Mouse (Mus musculus): ENCODE data around the gene Tex16. TPM values are rescaled to one million over a fixed set of nuclear protein-coding genes. Genes with fewer than 3 reads are reported as not detected.

Tex16 gene
- polyA plus RNA-seq (2012; rRNA removed), result not detected in 2 replicates

DNA sequence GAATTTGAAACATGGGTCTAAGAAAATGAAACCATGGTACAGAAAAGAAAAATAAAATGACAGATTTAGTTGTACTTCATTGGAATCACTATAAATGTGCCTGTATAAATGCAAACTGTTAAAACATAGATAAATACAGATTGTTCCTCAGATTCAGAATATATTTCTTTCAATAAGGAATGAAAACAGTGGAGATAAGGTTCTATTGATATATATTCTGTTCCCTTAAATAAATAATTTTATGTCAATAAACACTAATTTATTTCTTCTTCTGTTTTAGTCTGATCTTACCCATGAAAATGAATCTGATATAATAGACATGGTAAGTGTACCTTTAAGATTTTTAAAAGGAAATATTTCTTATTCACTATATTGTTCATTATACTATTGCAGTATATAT is at the start of gene Tex16:
TSS of gene Tex16 (plus strand) at position 301 of the 400 bp plus-strand sequence.
- DNase-seq (ENCODE audit: low spot score), result no peak

GRCm38 (mm10) chrX:111999661-112000060 is 11.1 kb upstream of the Tex16 start:
- no peak for DNase-seq (ENCODE audit: low spot score)

Other genes starting within 250 kb of the Tex16 start
- not detected in 2 replicates for gene Gm45194, start 119.6 kb upstream of the Tex16 start, polyA plus RNA-seq (2012; rRNA removed)
- gene 4933403O08Rik, start 228.0 kb downstream of the Tex16 start, polyA plus RNA-seq (2012; rRNA removed), result not detected in 2 replicates